Mouse (Mus musculus): ENCODE results near the gene Mlf1. TPM values are rescaled to one million over a fixed set of nuclear protein-coding genes. Genes with fewer than 3 reads are reported as not detected.

Mlf1 gene
- polyA plus RNA-seq, 1 experiment from 2014 or later = 361 TPM

GRCm38 (mm10) chr3:67372781-67373180 lies 1.1 kb upstream of the Mlf1 start:
- WGBS = 26% methylated on average over 5 of the region's 5 CpGs
- H3K9ac ChIP-seq (ENCODE audit: low read length) = peak overlapping the region; percentile 51; the same call in 1 of the 2 replicates
- H3K9me3 ChIP-seq (ENCODE audit: control insufficient read depth, low read length) = no peaks in the 10 kb centered on the region
- H3K36me3 ChIP-seq (ENCODE audit: control insufficient read depth, insufficient read depth, low read length) = no peaks in the 10 kb centered on the region
- H3K27ac ChIP-seq (replicated peaks in 1 of 2; ENCODE audit: control insufficient read depth in 1 of 2, insufficient read depth in 1 of 2, low read depth in 2 of 2, low read length in 2 of 2) = peak overlapping the region; percentile 92 to 94
- peaks cover 16 to 48% of the 10 kb centered on the region in 2 experiments for H3K4me1 ChIP-seq (ENCODE audit: control insufficient read depth in 2 of 2, insufficient read depth in 2 of 2, low read length in 2 of 2)
- peak; percentile 49; the same call in 1 of the 2 replicates for ATAC-seq (ENCODE audit: insufficient number of reproducible peaks, insufficient read depth, low FRiP score, low read depth)
- no peaks in the 10 kb centered on the region for H3K27me3 ChIP-seq (ENCODE audit: control insufficient read depth, insufficient read depth, low read length)
- peak overlapping the region in 1 of 2 experiments; percentile 11; a peak in 1 of 4 replicates for H3K4me3 ChIP-seq (ENCODE audit: control insufficient read depth in 1 of 2, insufficient read depth in 1 of 2, low read depth in 1 of 2, low read length in 2 of 2)
- peak overlapping the region; percentile 76 for H3K4me2 ChIP-seq (ENCODE audit: low read length)

GRCm38 (mm10) chr3:67374360-67374778 lies 472 bp downstream of the Mlf1 start:
- no peaks in the 10 kb centered on the region for H3K36me3 ChIP-seq (ENCODE audit: control insufficient read depth, insufficient read depth, low read length)
- peaks cover 11 to 44% of the 10 kb centered on the region in 2 experiments for H3K4me1 ChIP-seq (ENCODE audit: control insufficient read depth in 2 of 2, insufficient read depth in 2 of 2, low read length in 2 of 2)
- peak overlapping the region; percentile 86 for H3K9ac ChIP-seq (ENCODE audit: low read length)
- no peaks in the 10 kb centered on the region for H3K27me3 ChIP-seq (ENCODE audit: control insufficient read depth, insufficient read depth, low read length)
- H3K27ac ChIP-seq (replicated peaks in 1 of 2; ENCODE audit: control insufficient read depth in 1 of 2, insufficient read depth in 1 of 2, low read depth in 2 of 2, low read length in 2 of 2) = peak overlapping the region; percentile 43 to 69; a peak in 2 of 4 replicates
- ATAC-seq (ENCODE audit: insufficient number of reproducible peaks, insufficient read depth, low FRiP score, low read depth) = no peak
- 34% methylated on average over 7 of the region's 7 CpGs for WGBS
- H3K4me3 ChIP-seq (ENCODE audit: control insufficient read depth in 1 of 2, insufficient read depth in 1 of 2, low read depth in 1 of 2, low read length in 2 of 2) = peak overlapping the region; percentile 73 to 86
- H3K4me2 ChIP-seq (ENCODE audit: low read length) = peak overlapping the region; percentile 76
- H3K9me3 ChIP-seq (ENCODE audit: control insufficient read depth, low read length) = no peaks in the 10 kb centered on the region

GRCm38 (mm10) chr3:67375063-67375462 lies 1.2 kb downstream of the Mlf1 start, which contains the start of gene Gm17402:
Gene Gm17402 (minus strand): TSS chr3:67375163.
- H3K4me1 ChIP-seq (ENCODE audit: control insufficient read depth in 2 of 2, insufficient read depth in 2 of 2, low read length in 2 of 2) = peaks cover 11 to 40% of the 10 kb centered on the region in 2 experiments
- no peaks in the 10 kb centered on the region for H3K9me3 ChIP-seq (ENCODE audit: control insufficient read depth, low read length)
- WGBS = 32% methylated on average over 3 of the region's 3 CpGs
- H3K9ac ChIP-seq (ENCODE audit: low read length) = peak within 1 kb of the TSS; percentile 86
- peak within 1 kb of the TSS; percentile 43 to 69; a peak in 3 of 4 replicates for H3K27ac ChIP-seq (replicated peaks in 1 of 2; ENCODE audit: control insufficient read depth in 1 of 2, insufficient read depth in 1 of 2, low read depth in 2 of 2, low read length in 2 of 2)
- no peak for ATAC-seq (ENCODE audit: insufficient number of reproducible peaks, insufficient read depth, low FRiP score, low read depth)
- H3K27me3 ChIP-seq (ENCODE audit: control insufficient read depth, insufficient read depth, low read length) = no peaks in the 10 kb centered on the region
- no peaks in the 10 kb centered on the region for H3K36me3 ChIP-seq (ENCODE audit: control insufficient read depth, insufficient read depth, low read length)
- H3K4me3 ChIP-seq (ENCODE audit: control insufficient read depth in 1 of 2, insufficient read depth in 1 of 2, low read depth in 1 of 2, low read length in 2 of 2) = peak within 1 kb of the TSS; percentile 73 to 86
- H3K4me2 ChIP-seq (ENCODE audit: low read length) = peak within 1 kb of the TSS; percentile 76

- H3K27ac ChIP-seq (replicated peaks in 1 of 2; ENCODE audit: control insufficient read depth in 1 of 2, insufficient read depth in 1 of 2, low read depth in 2 of 2, low read length in 2 of 2) = peak overlapping the region in 1 of 2 experiments; percentile 66; a peak in 3 of 4 replicates
- H3K36me3 ChIP-seq (ENCODE audit: control insufficient read depth, insufficient read depth, low read length) = no peaks in the 10 kb centered on the region
- 0 out of 2 replicates have a peak overlapping the region, but pooled peaks have one; percentile 6 for H3K4me2 ChIP-seq (ENCODE audit: low read length)
- H3K4me1 ChIP-seq (ENCODE audit: control insufficient read depth in 2 of 2, insufficient read depth in 2 of 2, low read length in 2 of 2) = peaks cover 3 to 17% of the 10 kb centered on the region in 2 experiments; a peak in 2 of 4 replicates
- H3K4me3 ChIP-seq (ENCODE audit: control insufficient read depth in 1 of 2, insufficient read depth in 1 of 2, low read depth in 1 of 2, low read length in 2 of 2) = no peak overlapping the region
- H3K9ac ChIP-seq (ENCODE audit: low read length) = no peak overlapping the region
- H3K27me3 ChIP-seq (ENCODE audit: control insufficient read depth, insufficient read depth, low read length) = no peaks in the 10 kb centered on the region
- ATAC-seq (ENCODE audit: insufficient number of reproducible peaks, insufficient read depth, low FRiP score, low read depth) = no peak
- H3K9me3 ChIP-seq (ENCODE audit: control insufficient read depth, low read length) = no peaks in the 10 kb centered on the region
These were observed 4.3 kb downstream of the Mlf1 start for GRCm38 (mm10) chr3:67378215-67378614.

GRCm38 (mm10) chr3:67429338-67429998 lies 55.6 kb downstream of the Mlf1 start:
- Histone ChIP-seq H3K9me3 (ENCODE audit: control insufficient read depth, low read length) (peaks cover 6% of the 10 kb centered on the region), H3K4me3 (ENCODE audit: control insufficient read depth in 1 of 2, insufficient read depth in 1 of 2, low read depth in 1 of 2, low read length in 2 of 2) (peak overlapping the region; percentile 94; a peak in 3 of 4 replicates), H3K4me1 (ENCODE audit: control insufficient read depth in 2 of 2, insufficient read depth in 2 of 2, low read length in 2 of 2) (peaks cover 2 to 7% of the 10 kb centered on the region in 2 experiments; a peak in 3 of 4 replicates), H3K9ac (ENCODE audit: low read length) (peak overlapping the region; percentile 88; the same call in 1 of the 2 replicates), H3K36me3 (ENCODE audit: control insufficient read depth, insufficient read depth, low read length) (peaks cover 30% of the 10 kb centered on the region), H3K27ac (replicated peaks in 1 of 2; ENCODE audit: control insufficient read depth in 1 of 2, insufficient read depth in 1 of 2, low read depth in 2 of 2, low read length in 2 of 2) (no peak overlapping the region), H3K27me3 (ENCODE audit: control insufficient read depth, insufficient read depth, low read length) (no peaks in the 10 kb centered on the region), H3K4me2 (ENCODE audit: low read length) (peak overlapping the region; percentile 66)
- ATAC-seq (ENCODE audit: insufficient number of reproducible peaks, insufficient read depth, low FRiP score, low read depth) = no peak
- 33% methylated on average over 8 of the region's 8 CpGs for WGBS

GRCm38 (mm10) chr3:67429999-67430380 lies 56.1 kb downstream of the Mlf1 start, which contains the start of gene Gfm1:
Gene Gfm1 (plus strand): TSS chr3:67430096.
- Histone ChIP-seq H3K4me3 (ENCODE audit: control insufficient read depth in 1 of 2, insufficient read depth in 1 of 2, low read depth in 1 of 2, low read length in 2 of 2) (peak within 1 kb of the TSS; percentile 94), H3K27me3 (ENCODE audit: control insufficient read depth, insufficient read depth, low read length) (no peaks in the 10 kb centered on the region), H3K4me2 (ENCODE audit: low read length) (peak within 1 kb of the TSS; percentile 66), H3K9ac (ENCODE audit: low read length) (peak within 1 kb of the TSS; percentile 88), H3K4me1 (ENCODE audit: control insufficient read depth in 2 of 2, insufficient read depth in 2 of 2, low read length in 2 of 2) (peaks cover 2 to 7% of the 10 kb centered on the region in 2 experiments; a peak in 3 of 4 replicates), H3K9me3 (ENCODE audit: control insufficient read depth, low read length) (peaks cover 6% of the 10 kb centered on the region), H3K36me3 (ENCODE audit: control insufficient read depth, insufficient read depth, low read length) (peaks cover 34% of the 10 kb centered on the region), H3K27ac (replicated peaks in 1 of 2; ENCODE audit: control insufficient read depth in 1 of 2, insufficient read depth in 1 of 2, low read depth in 2 of 2, low read length in 2 of 2) (peak within 1 kb of the TSS in 1 of 2 experiments; percentile 53; a peak in 2 of 4 replicates)
- ATAC-seq (ENCODE audit: insufficient number of reproducible peaks, insufficient read depth, low FRiP score, low read depth) = peak; percentile 81
- WGBS = under 1% methylated on average over 24 of the region's 24 CpGs

- 91% methylated on average over 6 of the region's 6 CpGs for WGBS
- Histone ChIP-seq H3K9ac (ENCODE audit: low read length) (no peak overlapping the region), H3K4me2 (ENCODE audit: low read length) (no peak overlapping the region), H3K27ac (replicated peaks in 1 of 2; ENCODE audit: control insufficient read depth in 1 of 2, insufficient read depth in 1 of 2, low read depth in 2 of 2, low read length in 2 of 2) (no peak overlapping the region), H3K27me3 (ENCODE audit: control insufficient read depth, insufficient read depth, low read length) (no peaks in the 10 kb centered on the region), H3K4me1 (ENCODE audit: control insufficient read depth in 2 of 2, insufficient read depth in 2 of 2, low read length in 2 of 2) (peaks cover 2 to 7% of the 10 kb centered on the region in 2 experiments; a peak in 3 of 4 replicates), H3K4me3 (ENCODE audit: control insufficient read depth in 1 of 2, insufficient read depth in 1 of 2, low read depth in 1 of 2, low read length in 2 of 2) (no peak overlapping the region), H3K36me3 (ENCODE audit: control insufficient read depth, insufficient read depth, low read length) (peaks cover 73% of the 10 kb centered on the region), H3K9me3 (ENCODE audit: control insufficient read depth, low read length) (no peaks in the 10 kb centered on the region)
- no peak for ATAC-seq (ENCODE audit: insufficient number of reproducible peaks, insufficient read depth, low FRiP score, low read depth)
These were observed 60.1 kb downstream of the Mlf1 start for GRCm38 (mm10) chr3:67434011-67434410.

All from heart, embryonic 14.5 days (tissue).